Mouse (Mus musculus) erythroblast, embryonic 14.5 days (primary cell): ENCODE data around the gene Mybph.

Experiments
- GATA1 ChIP-seq: IDR thresholded peaks from 2 replicates; pipeline ENCODE4 v1.6.1; 2012; ENCODE audit warnings: low read length, inconsistent platforms, mixed read lengths
- TAL1 ChIP-seq: IDR thresholded peaks from 3 replicates; pipeline ENCODE4 v1.6.1; 2012; ENCODE audit warnings: low read length, inconsistent platforms, mixed read lengths

- TF ChIP-seq GATA1, result no peak
- TF ChIP-seq TAL1, result no peak
Observed at GRCm38 (mm10) chr1:134243505-134243904, 50.3 kb downstream of the Mybph start.
